13 mouse cellular contexts compared by ENCODE assay signal in the genomic region with DNA sequence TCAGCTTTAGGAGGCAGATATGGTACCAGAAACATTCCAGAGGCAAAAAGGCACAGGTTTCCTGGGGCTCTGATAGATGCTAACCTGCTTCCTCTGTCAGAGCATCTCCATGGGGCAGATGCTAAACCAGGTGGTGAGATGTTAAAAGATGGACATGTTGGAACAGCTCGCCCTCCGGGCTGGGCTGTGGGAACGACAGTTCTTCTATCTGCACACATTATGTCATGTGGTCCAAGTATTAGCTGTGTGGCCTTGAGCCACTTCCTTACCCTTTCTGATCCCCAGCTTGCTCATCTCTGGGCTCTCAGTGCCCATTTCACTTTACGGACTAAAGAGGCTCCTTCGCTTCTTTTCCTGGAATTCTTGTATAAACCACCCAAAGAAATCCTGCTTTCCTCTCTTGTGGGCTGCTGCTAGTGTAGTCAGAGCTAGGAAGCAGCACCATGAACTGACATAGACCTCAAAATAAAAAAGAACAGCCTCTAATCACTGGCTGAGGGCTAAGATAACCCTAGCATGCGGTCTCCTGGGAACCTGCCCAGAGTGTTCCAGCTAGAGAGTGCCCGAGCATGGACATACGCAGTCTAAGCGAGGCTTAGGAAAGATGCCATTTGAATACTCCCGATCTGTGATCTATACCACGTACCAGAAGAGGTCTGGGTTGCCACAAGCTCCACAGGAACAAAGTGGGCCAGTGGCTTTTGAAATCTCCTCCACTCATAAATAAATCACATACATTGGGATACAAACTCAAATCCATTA.
DNase-seq lines count a peak whose midpoint lies in the region; ATAC-seq lines count a peak whose summit lies in the region.
"Had no signal": no experiment of that assay in that cellular context is flagged by ENCODE, and none has a peak within 500 bp of the region (broad histone marks: within the 10 kb centered on the region; RNA-seq: fewer than 3 reads in every experiment).

No protein-coding gene starts in this region.

- H3K9me3 ChIP-seq in hindbrain, embryonic 12.5 days (replicated peaks) = no peaks in the 10 kb centered on the region
- no peaks in the 10 kb centered on the region for H3K9me3 ChIP-seq in hindbrain, embryonic 10.5 days
- H3K9me3 ChIP-seq in hindbrain, embryonic 14.5 days (ENCODE audit: control insufficient read depth, low read length) = no peaks in the 10 kb centered on the region
- H3K9me3 ChIP-seq: embryonic facial prominence, embryonic 15.5 days; limb, embryonic 12.5 days had no signal

- 0 out of 2 replicates have a peak overlapping the region, but pooled peaks have one; percentile 6 for H3K4me3 ChIP-seq in hindbrain, embryonic 12.5 days
- H3K4me3 ChIP-seq in hindbrain, embryonic 10.5 days = no peak overlapping the region
- H3K4me3 ChIP-seq in brown adipose tissue, adult 24 weeks (ENCODE audit: insufficient read depth, low read depth, low read length) = peak overlapping the region; percentile 74
- H3K4me3 ChIP-seq in hindbrain, embryonic 14.5 days (replicated peaks; ENCODE audit: low read length) = peak overlapping the region; percentile 43
- H3K4me3 ChIP-seq: embryonic facial prominence, embryonic 15.5 days; layer of hippocampus, adult 2 months; limb, embryonic 12.5 days had no signal

- H3K27me3 ChIP-seq in hindbrain, embryonic 12.5 days = peaks cover 15% of the 10 kb centered on the region
- H3K27me3 ChIP-seq in hindbrain, embryonic 10.5 days (ENCODE audit: insufficient read depth, poor library complexity, severe bottlenecking) = peaks cover 52% of the 10 kb centered on the region
- H3K27me3 ChIP-seq in hindbrain, embryonic 14.5 days (ENCODE audit: control insufficient read depth, insufficient read depth, low read length) = peaks cover 11% of the 10 kb centered on the region; the same call in 1 of the 2 replicates

- H3K9ac ChIP-seq in hindbrain, embryonic 12.5 days = no peak overlapping the region
- H3K9ac ChIP-seq in hindbrain, embryonic 14.5 days = peak overlapping the region; percentile 63
- H3K9ac ChIP-seq: embryonic facial prominence, embryonic 15.5 days; limb, embryonic 12.5 days had no signal

- H3K27ac ChIP-seq in hindbrain, embryonic 12.5 days = no peak overlapping the region
- H3K27ac ChIP-seq in hindbrain, embryonic 10.5 days = no peak overlapping the region
- peak overlapping the region; percentile 78 for H3K27ac ChIP-seq in brown adipose tissue, adult 24 weeks (replicated peaks; ENCODE audit: low read depth, low read length)
- peak overlapping the region; percentile 26 for H3K27ac ChIP-seq in hindbrain, embryonic 14.5 days
- H3K27ac ChIP-seq: embryonic facial prominence, embryonic 15.5 days; layer of hippocampus, adult 2 months; limb, embryonic 12.5 days; macrophage had no signal

- WGBS in hindbrain, embryonic 12.5 days = 91% methylated on average over 11 of the region's 11 CpGs
- WGBS in hindbrain, embryonic 10.5 days = 85% methylated on average over 11 of the region's 11 CpGs
- 84% methylated on average over 11 of the region's 11 CpGs for WGBS in hindbrain, embryonic 14.5 days

- H3K36me3 ChIP-seq in hindbrain, embryonic 12.5 days = no peaks in the 10 kb centered on the region
- H3K36me3 ChIP-seq in hindbrain, embryonic 10.5 days = no peaks in the 10 kb centered on the region
- no peaks in the 10 kb centered on the region for H3K36me3 ChIP-seq in hindbrain, embryonic 14.5 days (replicated peaks; ENCODE audit: control insufficient read depth, insufficient read depth)
- H3K36me3 ChIP-seq: embryonic facial prominence, embryonic 15.5 days; limb, embryonic 12.5 days had no signal

- peaks cover 38% of the 10 kb centered on the region for H3K4me1 ChIP-seq in hindbrain, embryonic 12.5 days
- peaks cover 43% of the 10 kb centered on the region for H3K4me1 ChIP-seq in hindbrain, embryonic 10.5 days (replicated peaks)
- peaks cover 34% of the 10 kb centered on the region for H3K4me1 ChIP-seq in brown adipose tissue, adult 24 weeks (ENCODE audit: control insufficient read depth, insufficient read depth, insufficient read length, low read length)
- peaks cover 38% of the 10 kb centered on the region for H3K4me1 ChIP-seq in hindbrain, embryonic 14.5 days (replicated peaks; ENCODE audit: control insufficient read depth, insufficient read depth, low read length)

- DNase-seq in hindbrain, embryonic 10.5 days (ENCODE audit: low spot score) = no peak
- DNase-seq in cerebellum, postnatal 25 days = peak; percentile 65 to 70
- no peak for DNase-seq in hindbrain, embryonic 14.5 days (ENCODE audit: low spot score)
- no peak for DNase-seq in embryo, embryonic 9.5 days (ENCODE audit: extremely low spot score)
- DNase-seq in right cerebral cortex, adult 18-20 months = no peak
- no peak for DNase-seq in adrenal gland, postnatal 14 days
- DNase-seq: kidney, adult 18-20 months had no signal

- no peak for ATAC-seq in hindbrain, embryonic 12.5 days (ENCODE audit: low FRiP score)
- ATAC-seq in hindbrain, embryonic 14.5 days (ENCODE audit: low FRiP score) = no peak

- H3K4me2 ChIP-seq in hindbrain, embryonic 12.5 days (replicated peaks) = 0 out of 2 replicates have a peak overlapping the region, but pooled peaks have one; percentile 89
- H3K4me2 ChIP-seq in hindbrain, embryonic 14.5 days (replicated peaks) = peak overlapping the region; percentile 88
- H3K4me2 ChIP-seq: limb, embryonic 12.5 days had no signal

Comparison
In these comparisons a context has a peak if more than half of its experiments do, and no peak if none do; other contexts are left out.
1. H3K27ac ChIP-seq: peak in brown adipose tissue, adult 24 weeks (single experiment) and hindbrain, embryonic 14.5 days (single experiment); none in hindbrain, embryonic 12.5 days (single experiment) and hindbrain, embryonic 10.5 days (single experiment).
2. DNase-seq: peak in cerebellum, postnatal 25 days (2 of 2); none in hindbrain, embryonic 10.5 days (single experiment), hindbrain, embryonic 14.5 days (single experiment), embryo, embryonic 9.5 days (single experiment), right cerebral cortex, adult 18-20 months (single experiment) and adrenal gland, postnatal 14 days (single experiment).